Mouse (Mus musculus): ENCODE data around the gene Gm49425.
A peak's percentile ranks its signal among the peaks of the same experiment; 100 is the strongest.
"Not testable (repeated sequence)": the region's sequence is repeated elsewhere in the genome, so short reads cannot be mapped to it uniquely, and the experiment has no call there.

Gene Gm49425

GRCm38 (mm10) chr15:101517161-101517560, at the start of gene Gm49425:
Gm49425 (minus strand) TSS chr15:101517261.
- DNase-seq (ENCODE audit: low spot score): not testable (repeated sequence)

GRCm38 (mm10) chr15:101562850-101563249, 45.8 kb upstream of the Gm49425 start, which contains the start of gene Krt90:
Krt90 (minus strand) TSS chr15:101562950.
- no peak for DNase-seq (ENCODE audit: low spot score)

GRCm38 (mm10) chr15:101558034-101558646, 41.1 kb upstream of the Gm49425 start:
- no peak for DNase-seq (ENCODE audit: low spot score)

- DNase-seq (ENCODE audit: low spot score): peak; percentile 34
Observed at GRCm38 (mm10) chr15:101553169-101553568, 36.1 kb upstream of the Gm49425 start.

GRCm38 (mm10) chr15:101552188-101552587, 35.1 kb upstream of the Gm49425 start:
- no peak for DNase-seq (ENCODE audit: low spot score)

- DNase-seq (ENCODE audit: low spot score): no peak
Observed at GRCm38 (mm10) chr15:101550567-101550966, 33.5 kb upstream of the Gm49425 start, which contains the start of gene Krt82. Krt82 (minus strand) TSS chr15:101550667.

- DNase-seq (ENCODE audit: low spot score): no peak
Observed at GRCm38 (mm10) chr15:101544478-101544877, 27.4 kb upstream of the Gm49425 start.

GRCm38 (mm10) chr15:101542543-101542942, 25.5 kb upstream of the Gm49425 start:
- no peak for DNase-seq (ENCODE audit: low spot score)

- DNase-seq (ENCODE audit: low spot score): no peak
Observed at GRCm38 (mm10) chr15:101538580-101538900, 21.5 kb upstream of the Gm49425 start.

GRCm38 (mm10) chr15:101537864-101538579, 21.0 kb upstream of the Gm49425 start:
- DNase-seq (ENCODE audit: low spot score): no peak

- no peak for DNase-seq (ENCODE audit: low spot score)
Observed at GRCm38 (mm10) chr15:101536054-101536850, 19.2 kb upstream of the Gm49425 start.

GRCm38 (mm10) chr15:101532720-101533119, 15.7 kb upstream of the Gm49425 start, which contains the start of gene Krt84:
Krt84 (minus strand) TSS chr15:101532820.
- DNase-seq (ENCODE audit: low spot score): no peak

GRCm38 (mm10) chr15:101522556-101523232, 5.6 kb upstream of the Gm49425 start:
- no peak for DNase-seq (ENCODE audit: low spot score)

GRCm38 (mm10) chr15:101519792-101520191, 2.7 kb upstream of the Gm49425 start:
- peak; percentile 70 for DNase-seq (ENCODE audit: low spot score)

GRCm38 (mm10) chr15:101508247-101508646, 8.8 kb downstream of the Gm49425 start:
- no peak for DNase-seq (ENCODE audit: low spot score)

- DNase-seq (ENCODE audit: low spot score): peak; percentile 64
Observed at GRCm38 (mm10) chr15:101506896-101507758, 9.9 kb downstream of the Gm49425 start.

GRCm38 (mm10) chr15:101497181-101497580, 19.9 kb downstream of the Gm49425 start:
- DNase-seq (ENCODE audit: low spot score): peak; percentile 29

GRCm38 (mm10) chr15:101495266-101495665, 21.8 kb downstream of the Gm49425 start:
- no peak for DNase-seq (ENCODE audit: low spot score)

GRCm38 (mm10) chr15:101494203-101494602, 22.9 kb downstream of the Gm49425 start:
- no peak for DNase-seq (ENCODE audit: low spot score)

- DNase-seq (ENCODE audit: low spot score): no peak
Observed at GRCm38 (mm10) chr15:101493713-101494112, 23.3 kb downstream of the Gm49425 start.

GRCm38 (mm10) chr15:101492718-101493117, 24.3 kb downstream of the Gm49425 start:
- DNase-seq (ENCODE audit: low spot score): no peak
